Mouse (Mus musculus) layer of hippocampus, adult 11-12 months (tissue): ENCODE data around the gene Zbtb7a.

ENCODE experiments used
- DNase-seq: peaks from one replicate; pipeline ENCODE4 v3.0.0; 2022; ENCODE audit warnings: low spot score

Gene Zbtb7a

DNA sequence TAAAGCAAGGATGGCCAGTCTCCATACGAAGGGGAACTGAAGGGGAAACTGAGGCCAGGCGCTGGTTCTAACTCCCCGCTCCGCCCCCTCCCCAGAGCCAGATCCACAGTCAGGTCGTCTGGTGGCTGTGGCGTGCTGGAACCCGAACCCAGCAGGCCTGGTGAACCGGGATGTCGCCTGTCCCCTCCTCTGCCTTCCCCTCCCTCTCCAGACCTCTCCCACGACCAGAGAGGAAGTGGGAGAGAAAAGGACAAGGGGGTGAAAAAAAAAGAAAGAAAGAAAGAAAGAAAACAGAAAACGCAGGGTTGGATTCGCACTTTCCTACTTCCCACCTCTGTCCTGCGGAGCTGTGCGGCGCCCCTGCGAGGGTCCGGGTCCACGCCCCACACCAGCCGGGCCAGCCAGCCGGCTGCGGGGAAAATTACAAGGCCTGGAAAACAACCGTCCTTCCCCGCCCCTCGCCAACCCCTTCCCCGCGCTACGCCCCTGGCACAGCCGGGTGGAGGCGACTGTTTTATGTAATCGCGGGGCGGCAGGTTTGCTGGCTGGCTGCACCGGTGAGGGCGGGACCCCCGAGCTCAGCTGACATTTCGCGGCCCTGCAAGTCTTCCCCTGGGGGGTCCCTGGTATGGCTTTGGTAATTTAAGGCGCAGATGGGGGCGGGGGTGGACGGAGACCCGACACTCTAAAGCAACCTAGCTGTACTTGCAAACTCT, at the start of gene Zbtb7a:
TSS of gene Zbtb7a (plus strand) at position 255 of the 716 bp plus-strand sequence.
- no peak for DNase-seq

DNA sequence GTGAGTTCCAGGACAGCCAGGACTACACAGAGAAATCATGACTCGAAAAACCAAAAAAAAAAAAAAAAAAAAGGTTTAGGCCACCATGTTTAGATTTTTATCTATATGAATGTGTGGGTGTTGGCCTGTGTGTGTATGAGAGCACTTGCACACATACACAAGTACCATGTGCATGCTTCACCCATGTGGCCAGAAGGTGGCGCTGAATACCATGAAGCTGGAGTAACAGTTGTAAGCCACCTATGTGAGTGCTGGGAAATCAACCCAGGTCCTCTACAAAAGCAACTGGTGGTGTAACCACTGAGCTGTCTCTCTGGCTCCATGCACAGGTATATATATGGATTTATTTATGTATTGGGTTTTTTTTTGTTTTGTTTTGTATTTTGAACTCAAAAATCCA, 48.0 kb upstream of the Zbtb7a start:
- no peak for DNase-seq

DNA sequence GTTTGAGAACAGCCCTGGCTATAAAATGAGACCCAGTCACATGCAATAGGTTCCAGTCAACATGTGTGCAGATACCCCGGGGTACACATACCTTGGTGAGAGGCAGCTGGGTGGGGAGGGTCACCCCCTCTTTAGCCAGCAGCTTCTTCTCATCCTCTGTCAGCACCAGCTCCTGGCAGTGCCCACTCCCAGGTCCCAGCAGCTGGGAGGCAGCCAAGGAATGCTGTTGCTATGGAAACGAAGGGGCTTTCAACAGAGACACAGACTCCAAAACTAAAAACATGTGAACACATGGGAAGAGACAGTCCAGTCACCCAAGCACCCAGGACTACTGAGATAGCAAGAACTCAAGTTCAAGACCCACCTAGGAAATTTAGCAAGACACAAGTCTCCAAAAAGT, 45.8 kb upstream of the Zbtb7a start:
- DNase-seq: no peak

DNA sequence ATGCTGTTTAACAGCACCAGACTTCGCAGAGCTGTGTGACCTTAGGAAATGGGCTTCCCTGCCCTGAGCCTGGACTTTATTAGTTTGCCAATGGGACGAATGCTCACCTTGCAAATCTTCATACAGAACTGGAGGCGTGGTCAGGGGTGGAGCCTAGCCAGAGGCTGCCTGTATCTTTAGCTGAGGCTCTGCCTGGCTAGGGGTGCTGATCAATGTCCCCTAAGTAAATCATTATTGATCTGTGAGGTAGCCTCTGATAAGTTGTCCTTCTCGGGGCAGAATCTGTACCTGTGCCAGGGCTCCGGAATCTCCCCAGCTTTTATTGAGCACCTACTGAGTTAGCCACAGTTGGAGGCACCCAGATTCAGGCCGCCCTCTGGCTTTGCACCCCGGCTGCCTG, 44.4 kb upstream of the Zbtb7a start:
- DNase-seq: no peak

DNA sequence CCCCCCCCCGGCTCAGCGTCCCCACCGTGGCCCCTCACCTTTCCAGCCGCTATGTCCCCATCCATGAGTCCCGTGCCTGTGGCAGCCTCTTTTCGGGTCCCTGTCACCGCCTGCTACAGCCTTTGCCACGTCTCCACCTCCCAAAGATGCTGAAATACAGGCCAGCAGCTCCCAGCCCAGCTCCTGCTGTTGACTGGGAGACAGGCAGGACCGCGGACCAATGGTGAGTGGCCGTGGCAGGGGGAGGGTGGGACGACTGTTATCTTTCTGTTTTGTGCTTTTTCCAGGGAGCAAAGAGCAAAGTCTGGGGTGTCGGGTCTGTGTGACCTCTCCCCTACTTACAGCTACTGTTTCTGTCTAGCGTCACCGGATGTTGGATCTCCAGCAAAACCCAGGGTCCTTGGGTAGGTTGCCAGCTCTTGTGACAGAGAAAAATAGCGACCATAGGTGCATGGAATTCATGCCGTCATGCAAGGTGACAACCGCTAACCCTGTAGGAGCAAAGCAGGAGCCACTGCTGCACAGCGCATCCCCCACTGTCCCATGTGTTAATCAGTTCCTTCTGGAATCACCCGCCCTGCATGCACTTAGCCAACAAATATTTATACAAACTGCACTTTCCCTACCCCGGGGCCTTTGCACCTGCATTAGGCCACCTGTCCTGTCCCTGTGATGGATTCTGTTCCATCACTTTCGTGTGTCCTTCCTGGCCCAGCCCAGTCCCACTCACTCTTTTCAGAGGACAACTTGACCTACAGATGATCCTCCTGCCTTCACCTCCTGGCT, 42.4 kb upstream of the Zbtb7a start:
- no peak for DNase-seq

DNA sequence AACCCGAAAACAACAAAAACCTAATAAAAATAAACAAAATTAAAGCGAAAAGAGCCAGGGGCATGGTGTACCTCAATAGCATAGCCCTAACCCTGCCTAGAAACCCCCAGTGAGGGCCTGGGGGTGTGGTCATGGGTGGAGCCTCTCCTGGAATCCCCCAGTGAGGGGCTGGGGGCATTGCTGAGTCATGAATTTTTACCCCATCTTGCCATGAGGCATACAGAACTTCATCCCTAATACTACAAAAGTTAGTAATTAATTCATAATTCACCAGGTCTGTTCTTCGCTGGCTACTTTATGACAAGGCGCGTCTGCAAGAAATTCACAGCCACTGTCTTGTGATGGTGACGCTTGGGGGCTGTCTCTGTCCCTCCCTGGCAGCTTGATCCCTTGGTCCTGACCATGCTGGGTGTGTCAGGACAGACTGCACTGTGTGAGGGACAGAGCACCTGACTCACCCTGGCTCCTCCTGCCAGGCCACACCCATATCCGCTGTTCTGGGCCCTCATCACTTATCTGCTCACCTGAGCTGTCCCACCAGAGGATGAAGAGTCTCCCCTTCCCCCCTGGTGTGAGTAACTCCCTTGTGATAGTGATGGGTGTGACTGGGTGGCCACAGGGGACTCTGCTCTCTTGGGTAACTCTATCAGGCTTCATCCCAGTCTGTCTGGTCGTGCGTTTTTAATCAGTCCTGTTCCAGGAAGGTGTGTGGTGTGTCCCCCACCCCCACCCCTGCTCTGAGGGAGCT, 39.9 kb upstream of the Zbtb7a start:
- DNase-seq: no peak

DNA sequence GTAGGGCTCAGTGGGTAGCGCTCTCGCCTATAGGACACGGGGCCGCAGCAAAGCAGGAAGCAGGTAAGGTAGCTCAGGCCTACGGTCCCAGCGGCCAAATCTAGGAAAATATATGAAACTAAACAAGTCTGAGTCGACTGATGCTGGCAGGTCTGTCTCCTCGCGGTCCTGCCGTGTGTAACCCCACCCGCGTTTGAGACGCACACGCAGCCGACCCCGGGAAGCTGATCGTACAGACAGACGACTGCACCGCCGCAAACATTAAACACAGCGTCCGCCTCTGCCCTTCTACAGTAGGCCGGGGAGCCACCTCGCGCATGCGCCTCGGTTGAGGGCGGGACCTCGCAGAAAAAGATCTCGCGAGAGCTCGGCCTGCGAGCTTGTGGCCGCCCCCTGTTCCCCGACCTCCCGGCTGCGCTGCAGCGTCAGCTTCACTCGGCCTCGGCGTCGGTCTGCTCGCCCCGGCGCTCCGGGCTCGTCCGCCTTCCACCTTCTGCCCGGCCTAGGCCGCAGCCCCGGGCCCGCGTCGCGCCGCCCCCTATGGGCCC, 29.4 kb upstream of the Zbtb7a start, which contains the start of gene Map2k2:
TSS of gene Map2k2 (plus strand) at position 351 of the 548 bp plus-strand sequence.
- DNase-seq: peak; percentile 96

GRCm38 (mm10) chr10:81106113-81106721, 28.8 kb upstream of the Zbtb7a start:
- DNase-seq: peak; percentile 87

DNA sequence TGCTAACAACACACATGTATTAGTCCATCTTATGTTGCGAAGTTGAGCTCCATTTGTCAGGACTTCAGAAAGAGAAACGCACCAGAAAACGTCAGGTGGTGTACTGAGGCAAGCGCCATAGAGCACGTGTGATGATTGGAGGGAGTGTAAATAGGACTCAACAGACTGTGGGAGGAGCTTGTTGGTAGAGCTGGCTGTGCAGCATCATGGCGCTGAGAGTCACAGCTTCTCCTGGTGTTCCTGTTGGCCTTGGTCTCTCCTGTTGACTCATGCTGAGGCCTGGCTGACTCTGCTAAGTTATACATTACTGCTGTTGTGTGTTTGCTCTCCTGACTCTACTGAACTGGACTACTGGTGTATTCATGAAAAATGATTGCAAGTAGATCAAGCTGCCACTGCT, 22.1 kb upstream of the Zbtb7a start:
- no peak for DNase-seq

GRCm38 (mm10) chr10:81119625-81120024, 15.4 kb upstream of the Zbtb7a start:
- DNase-seq: no peak

DNA sequence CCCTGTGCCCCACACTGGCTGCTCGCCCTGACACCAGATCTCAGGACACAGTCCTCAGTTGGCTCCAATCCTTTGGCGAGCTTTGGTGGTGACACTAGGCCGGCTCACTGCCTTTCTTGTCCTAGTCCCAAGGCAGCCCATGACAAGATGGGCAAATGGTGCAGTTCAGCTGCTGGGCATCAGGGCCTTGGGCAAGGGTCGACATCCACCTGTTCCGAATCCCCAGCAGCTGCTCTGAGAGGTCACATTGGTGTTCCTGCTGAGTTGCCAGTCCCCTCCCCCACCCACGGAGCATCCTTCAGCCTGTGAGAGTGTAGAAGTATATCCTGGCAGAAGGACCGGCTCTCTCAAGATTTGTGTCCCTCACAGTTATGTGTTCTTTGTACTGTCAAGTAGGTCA, 14.4 kb upstream of the Zbtb7a start:
- no peak for DNase-seq

GRCm38 (mm10) chr10:81122889-81123288, 12.1 kb upstream of the Zbtb7a start:
- DNase-seq: no peak

GRCm38 (mm10) chr10:81123500-81123899, 11.5 kb upstream of the Zbtb7a start:
- DNase-seq: no peak

GRCm38 (mm10) chr10:81134181-81134587, 836 bp upstream of the Zbtb7a start:
- peak; percentile 72 for DNase-seq

GRCm38 (mm10) chr10:81135831-81136705, 1.0 kb downstream of the Zbtb7a start:
- DNase-seq: peak; percentile 71

- DNase-seq: peak; percentile 81
Measured at GRCm38 (mm10) chr10:81136706-81137231, 1.7 kb downstream of the Zbtb7a start.

DNA sequence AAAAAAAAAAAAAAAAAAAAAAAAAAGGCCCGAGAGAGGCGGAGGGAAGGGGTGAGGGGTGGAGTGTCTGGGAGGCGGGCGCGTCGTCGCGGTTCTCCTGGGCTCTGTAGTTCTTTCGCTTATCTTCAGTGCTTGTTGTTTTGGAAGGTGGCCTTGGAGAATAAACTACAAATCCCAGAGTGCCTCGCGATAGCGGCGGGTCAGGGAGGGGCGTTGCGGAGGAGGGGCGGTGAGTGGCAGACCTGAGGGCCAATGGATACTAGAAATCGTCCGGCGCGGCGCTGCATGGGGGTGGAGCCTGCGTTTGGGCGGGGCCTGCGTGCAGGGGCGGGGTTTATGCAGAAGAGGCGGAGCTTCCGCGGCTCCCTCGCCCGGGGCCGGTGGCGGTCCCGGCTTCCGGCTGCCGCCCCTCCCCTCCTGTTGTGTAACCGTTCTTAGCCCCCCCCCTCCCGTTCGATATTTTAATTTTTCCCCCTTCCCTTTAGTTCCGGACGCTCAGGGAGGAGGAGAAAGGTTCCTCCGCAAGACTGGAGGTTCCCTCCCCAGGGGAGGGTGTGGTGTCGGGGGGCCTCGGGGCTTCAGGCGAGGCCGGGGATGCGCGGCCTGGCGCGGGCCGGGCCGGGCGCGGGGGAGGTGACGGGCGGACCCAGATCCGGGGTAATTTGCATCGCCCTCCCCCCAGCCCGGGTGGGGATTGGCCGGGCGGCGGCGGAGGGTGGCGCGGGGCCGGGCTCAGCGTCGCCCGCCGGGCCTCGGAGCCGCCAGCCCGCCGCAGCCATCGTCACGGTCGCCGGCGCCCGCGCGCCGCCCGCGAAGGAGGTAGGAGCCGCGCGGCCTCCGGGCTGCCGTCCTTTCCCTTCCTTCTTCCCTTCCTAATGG, 2.5 kb downstream of the Zbtb7a start:
- DNase-seq: peak; percentile 99

DNA sequence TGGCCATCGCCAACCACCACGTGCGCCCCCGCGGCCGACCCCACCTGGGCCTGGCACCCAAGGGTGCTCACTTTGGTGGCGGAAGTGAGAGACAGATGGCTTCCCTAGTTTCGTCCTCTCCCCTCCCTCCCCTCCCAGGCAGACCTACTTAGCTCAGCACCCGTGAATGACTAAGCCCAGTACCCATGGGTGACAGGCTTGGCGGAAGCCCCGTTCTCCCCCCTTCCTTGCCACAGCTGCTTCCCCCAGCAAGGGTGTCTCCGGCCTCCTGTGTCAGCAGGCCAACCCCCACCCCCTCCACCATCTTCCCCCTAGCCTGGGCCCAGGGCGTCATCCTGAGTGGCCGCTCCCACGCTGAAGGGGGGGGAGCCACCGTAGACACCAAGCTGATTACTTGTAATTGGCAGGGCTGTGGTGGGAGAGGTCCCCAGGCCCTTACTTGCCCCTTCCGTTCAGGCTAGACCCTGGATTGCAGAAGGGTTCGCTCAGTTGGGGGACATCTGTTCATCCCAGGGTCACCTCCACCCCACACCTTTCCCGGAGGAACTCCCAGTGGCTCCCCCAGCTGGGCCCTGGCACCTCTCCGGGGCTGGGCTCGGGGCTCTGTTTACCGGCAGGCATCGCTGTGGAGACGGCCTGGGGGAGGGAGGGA, 3.2 kb downstream of the Zbtb7a start:
- no peak for DNase-seq
